Mouse (Mus musculus) monocyte, adult 5-6 weeks (primary cell): ENCODE measurements at regions not wholly inside any gene's neighbourhood (a gene's known extent, or its start where the extent isn't known, plus 50 kb on each side); places are given as distances from the start of the nearest gene placed in this dataset.
A peak's percentile ranks its signal among the peaks of the same experiment; 100 is the strongest.

Source experiments
- ATAC-seq: fragments of 153-309, 156-312 bp; replicated peaks from 2 replicates; pipeline ENCODE4 v1.8.0; 2017; ENCODE audit warnings: mild to moderate bottlenecking; ENCODE audit not compliant: low TSS enrichment, insufficient number of reproducible peaks, severe bottlenecking, poor library complexity, low FRiP score

DNA sequence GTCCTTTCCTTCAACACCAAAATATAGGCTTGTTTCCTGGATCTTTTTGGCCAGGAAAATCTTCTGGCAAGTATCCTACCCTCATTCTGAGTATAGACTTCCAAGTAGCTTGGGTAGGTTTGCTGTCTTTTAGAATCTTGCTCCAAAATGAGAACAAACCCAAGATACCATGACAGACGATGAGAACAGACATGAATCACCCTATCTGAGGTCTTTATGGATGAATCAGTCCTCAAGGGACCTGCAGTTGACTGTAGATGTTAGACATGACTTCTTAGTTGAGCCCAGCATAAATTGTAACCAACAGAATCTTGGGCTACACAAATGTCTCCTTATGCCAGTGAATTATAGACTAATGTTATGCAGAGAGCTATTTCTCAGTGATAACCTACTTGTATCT is 114.3 kb upstream of the Dkk2 start:
- no peak for ATAC-seq

DNA sequence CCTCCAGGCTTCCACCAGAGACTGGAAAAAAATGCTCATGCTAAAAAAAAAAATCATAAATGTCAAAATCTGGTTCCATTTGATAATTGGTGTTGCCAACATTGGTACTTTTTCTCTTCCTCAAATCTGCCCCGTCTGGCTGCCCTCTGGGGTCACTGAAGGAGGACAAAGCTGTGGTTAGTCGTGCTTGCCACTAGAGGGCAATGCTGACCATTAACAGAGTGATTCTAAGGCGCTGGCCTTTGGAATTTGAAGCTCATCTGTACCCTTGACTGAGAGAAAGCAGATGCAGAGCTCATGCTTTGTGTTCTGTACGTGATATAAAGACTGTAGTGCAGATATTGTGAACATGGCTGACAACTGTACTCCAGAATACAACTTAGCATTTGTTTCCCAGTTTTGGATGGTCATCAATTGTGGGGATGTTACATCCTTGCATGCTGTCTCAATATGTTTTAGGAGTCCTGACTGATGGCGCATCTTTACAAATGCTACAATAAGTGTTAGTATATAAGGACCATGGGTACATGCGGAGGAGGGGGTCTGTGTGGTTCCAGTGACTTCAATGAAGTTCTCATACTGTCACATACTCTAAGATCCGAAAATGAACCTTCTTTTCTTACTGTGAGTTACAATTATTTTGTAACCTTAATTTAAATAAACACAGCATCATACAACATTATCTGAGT is 109.0 kb upstream of the Dkk2 start:
- ATAC-seq: peak; percentile 50; the same call in 1 of the 2 replicates

- no peak for ATAC-seq
Measured at GRCm38 (mm10) chr3:131983292-131983691, 101.8 kb upstream of the Dkk2 start.

GRCm38 (mm10) chr3:131998838-131999613 is 86.1 kb upstream of the Dkk2 start:
- no peak for ATAC-seq

GRCm38 (mm10) chr3:132006191-132006590 is 78.9 kb upstream of the Dkk2 start:
- ATAC-seq: no peak

DNA sequence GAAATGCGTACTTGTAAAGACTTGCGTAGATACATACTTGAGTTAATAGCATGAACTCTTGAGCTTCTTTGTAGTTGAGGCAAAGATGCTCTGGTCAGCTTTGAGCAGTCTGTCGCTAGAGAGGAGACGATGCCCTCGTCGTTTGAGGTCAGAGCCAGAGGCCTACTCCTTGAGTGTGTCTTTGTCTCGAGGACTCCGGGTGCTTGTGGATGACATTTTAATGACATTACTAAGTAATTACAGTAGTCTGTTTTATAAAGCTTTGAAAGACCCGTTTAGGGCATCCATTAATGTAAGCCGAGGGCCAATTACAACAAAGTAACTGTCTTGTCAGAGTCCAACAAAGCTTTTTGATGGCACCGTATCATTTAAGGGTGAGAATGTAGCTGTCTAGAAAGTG is 78.2 kb upstream of the Dkk2 start:
- ATAC-seq: no peak

DNA sequence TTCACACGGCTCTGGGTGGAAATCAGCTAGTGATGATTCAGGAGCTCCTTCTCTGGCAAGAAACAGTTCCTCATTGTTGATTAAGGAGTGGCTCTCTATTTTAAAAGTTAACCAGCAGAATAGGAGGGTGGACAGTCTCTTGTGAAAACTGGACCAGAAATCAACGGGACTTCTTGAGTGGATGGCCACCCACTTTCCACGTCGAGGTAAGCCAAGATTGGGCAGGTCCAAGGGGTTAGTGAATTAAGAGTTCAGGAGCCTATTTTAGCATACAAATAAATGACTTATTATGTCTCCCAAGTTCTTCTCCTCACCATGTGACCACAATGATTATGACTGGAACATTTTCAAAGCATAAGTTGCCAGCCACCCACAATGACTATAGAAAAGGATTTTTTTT is 77.7 kb upstream of the Dkk2 start:
- no peak for ATAC-seq

GRCm38 (mm10) chr3:132015205-132015604 is 69.9 kb upstream of the Dkk2 start:
- ATAC-seq: no peak

DNA sequence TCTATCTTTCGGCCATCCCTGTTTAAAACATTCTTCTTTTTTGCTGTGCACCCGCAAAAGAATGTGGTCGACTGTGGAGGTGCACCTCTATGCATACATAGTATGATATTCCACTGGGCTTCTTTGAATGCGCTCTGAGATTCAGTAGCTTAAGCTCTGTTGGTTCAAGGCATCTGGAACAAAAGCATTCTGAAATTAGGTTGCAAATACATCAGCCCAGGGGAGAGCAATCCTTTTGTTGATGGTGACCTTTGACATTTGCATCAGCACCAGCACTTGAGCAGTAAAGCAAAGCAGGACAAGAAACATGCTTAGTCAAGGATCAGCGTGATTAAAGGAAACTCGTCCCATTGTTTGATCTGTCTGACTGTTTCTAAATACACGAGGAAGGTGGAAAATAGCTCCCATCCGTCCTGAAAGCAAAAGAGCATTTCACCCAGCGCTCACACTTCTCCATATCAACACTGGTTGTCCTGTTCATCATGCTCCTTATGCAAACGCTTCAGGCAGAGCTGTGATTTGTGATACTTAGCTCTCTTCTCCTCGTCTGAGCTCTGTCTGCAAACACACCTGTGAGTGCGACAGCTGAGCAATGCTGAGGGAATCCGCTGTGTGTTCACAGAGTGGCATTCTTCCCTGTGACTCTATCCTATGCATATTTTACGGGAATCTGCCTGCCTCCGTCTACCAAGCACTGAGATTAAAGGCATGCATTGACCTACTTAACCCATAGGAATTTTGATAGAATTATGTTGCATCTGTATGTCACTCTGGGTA is 67.4 kb upstream of the Dkk2 start:
- ATAC-seq: no peak

- no peak for ATAC-seq
Measured at GRCm38 (mm10) chr3:132018505-132018904, 66.6 kb upstream of the Dkk2 start.

- no peak for ATAC-seq
Measured at GRCm38 (mm10) chr3:132022032-132022431, 63.1 kb upstream of the Dkk2 start.

GRCm38 (mm10) chr3:132023342-132023741 is 61.8 kb upstream of the Dkk2 start:
- no peak for ATAC-seq

GRCm38 (mm10) chr3:132029112-132029511 is 56.0 kb upstream of the Dkk2 start:
- no peak for ATAC-seq

DNA sequence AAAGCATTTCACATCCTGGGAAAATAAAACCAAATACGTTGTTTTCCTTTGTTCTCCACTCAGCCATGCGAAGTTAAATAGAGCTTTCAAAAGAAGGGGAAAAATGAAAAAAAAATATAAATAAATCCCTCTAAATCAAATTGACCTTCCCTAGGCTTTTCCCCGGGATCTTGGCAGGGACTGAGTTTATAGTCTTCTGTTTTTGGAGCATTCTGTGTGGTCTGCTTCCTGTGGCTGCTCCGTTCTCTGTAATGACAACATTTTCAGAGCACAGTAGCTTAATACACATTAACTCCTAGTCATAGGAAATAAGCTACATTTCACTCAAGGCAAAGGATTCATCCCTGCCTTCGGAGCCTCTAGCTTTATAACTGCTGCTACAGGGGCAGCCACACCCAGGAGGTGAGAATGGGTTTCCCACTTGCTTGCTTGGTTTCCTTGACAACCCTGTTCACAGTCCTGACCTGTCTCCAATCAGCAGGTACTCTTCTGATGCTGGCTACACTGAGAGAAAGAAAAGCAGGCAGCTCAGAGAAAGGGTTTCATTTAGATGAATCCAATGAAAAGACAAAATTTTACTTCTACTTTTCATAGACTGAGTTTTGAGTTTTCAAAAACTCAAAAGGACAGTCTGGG is 51.9 kb upstream of the Dkk2 start:
- ATAC-seq: no peak

- peak; percentile 80 for ATAC-seq
Measured at GRCm38 (mm10) chr3:132035176-132035575, 49.9 kb upstream of the Dkk2 start.
